Mouse (Mus musculus) cerebellum, adult 2 months (tissue): Measurements from ENCODE around the gene Cnn3.

Experiments used
- CTCF ChIP-seq: fragments of 200-500 bp; IDR thresholded peaks from 2 replicates; pipeline ENCODE4 v1.5.1; 2011; ENCODE audit warnings: low read depth, mild to moderate bottlenecking, control low read depth, low read length, moderate library complexity, borderline replicate concordance; ENCODE audit not compliant: insufficient read depth
- POLR2A ChIP-seq: fragments of 200-500 bp; IDR thresholded peaks from 2 replicates; pipeline ENCODE4 v1.6.1; 2011; ENCODE audit warnings: low read length, control low read depth, borderline replicate concordance; ENCODE audit not compliant: insufficient read depth

DNA sequence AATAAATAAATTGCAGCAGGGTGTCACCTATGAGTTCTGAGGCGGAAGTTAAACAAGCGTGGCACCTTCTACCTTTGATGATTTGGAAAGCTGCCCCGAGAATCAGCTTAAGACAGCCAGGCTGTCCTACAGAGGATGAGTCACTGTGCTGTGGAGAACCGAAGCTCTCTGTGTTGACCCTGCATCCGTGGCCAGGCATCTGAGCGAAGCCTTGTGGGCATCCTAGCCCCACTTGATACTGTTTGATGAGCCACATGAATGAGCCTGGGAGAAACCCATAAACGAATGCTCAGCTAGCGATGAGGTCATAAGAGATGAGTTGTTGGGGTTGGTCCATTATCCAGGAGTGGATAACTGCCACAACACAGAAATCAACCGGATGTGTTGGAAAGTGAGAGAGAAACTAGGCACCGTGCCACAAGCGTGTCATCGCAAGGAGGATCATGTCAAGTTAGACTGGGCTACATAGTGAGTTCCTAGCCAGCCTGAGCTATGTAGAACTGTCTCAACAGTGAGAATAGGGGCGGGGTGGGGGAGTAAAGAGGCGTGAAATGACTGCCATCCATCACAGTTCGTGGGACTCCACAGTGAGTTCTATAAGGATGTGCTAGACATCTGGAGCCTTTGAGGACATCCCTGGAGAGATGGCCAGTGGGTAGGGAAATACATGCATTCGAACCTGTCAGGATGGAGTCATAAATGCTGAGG, 30.6 kb upstream of the Cnn3 start:
- TF ChIP-seq CTCF (no peak), POLR2A (no peak)
